Mouse (Mus musculus) liver, adult (tissue): ENCODE measurements at regions not wholly inside any gene's neighbourhood (a gene's known extent, or its start where the extent isn't known, plus 50 kb on each side); places are given as distances from the start of the nearest gene placed in this dataset.

ENCODE experiments used
- GATA4 ChIP-seq: IDR thresholded peaks from 2 replicates; pipeline ENCODE4 v1.6.1; 2014; ENCODE audit warnings: mild to moderate bottlenecking, low read length; ENCODE audit not compliant: insufficient replicate concordance

DNA sequence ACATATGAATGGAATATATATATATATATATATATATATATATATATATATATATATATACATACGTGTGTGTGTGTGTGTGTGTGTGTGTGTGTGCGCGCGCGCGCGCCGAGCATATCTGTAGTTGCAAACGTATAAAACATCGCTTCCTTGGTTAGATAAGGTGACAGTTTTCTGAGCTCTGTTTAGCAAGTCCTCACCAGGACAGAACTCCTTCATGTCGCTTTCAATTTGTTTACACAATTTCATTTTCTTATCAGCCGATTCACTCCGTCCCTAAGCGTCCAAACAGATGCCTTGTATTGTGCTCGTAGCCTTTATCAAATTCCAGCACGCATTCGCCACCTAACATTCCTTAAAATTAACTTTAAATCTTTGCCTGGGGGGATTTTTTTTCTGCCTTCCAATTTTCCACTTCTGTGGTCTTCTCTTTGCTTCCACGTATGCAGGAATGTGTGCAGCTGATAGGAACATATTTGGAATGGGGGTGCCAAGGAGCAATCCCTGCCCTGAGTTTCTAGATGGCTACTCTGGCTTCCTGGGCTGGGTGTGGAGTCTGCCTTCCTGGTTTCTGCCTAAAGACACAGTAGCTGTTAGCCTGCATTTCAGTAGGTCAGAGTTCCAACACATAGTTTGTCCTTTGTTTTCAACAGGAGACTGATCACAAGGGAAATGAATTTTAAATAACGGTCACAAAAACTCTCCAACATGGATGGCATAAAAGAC, 575.7 kb downstream of the Robo2 start:
- no peak for TF ChIP-seq GATA4

DNA sequence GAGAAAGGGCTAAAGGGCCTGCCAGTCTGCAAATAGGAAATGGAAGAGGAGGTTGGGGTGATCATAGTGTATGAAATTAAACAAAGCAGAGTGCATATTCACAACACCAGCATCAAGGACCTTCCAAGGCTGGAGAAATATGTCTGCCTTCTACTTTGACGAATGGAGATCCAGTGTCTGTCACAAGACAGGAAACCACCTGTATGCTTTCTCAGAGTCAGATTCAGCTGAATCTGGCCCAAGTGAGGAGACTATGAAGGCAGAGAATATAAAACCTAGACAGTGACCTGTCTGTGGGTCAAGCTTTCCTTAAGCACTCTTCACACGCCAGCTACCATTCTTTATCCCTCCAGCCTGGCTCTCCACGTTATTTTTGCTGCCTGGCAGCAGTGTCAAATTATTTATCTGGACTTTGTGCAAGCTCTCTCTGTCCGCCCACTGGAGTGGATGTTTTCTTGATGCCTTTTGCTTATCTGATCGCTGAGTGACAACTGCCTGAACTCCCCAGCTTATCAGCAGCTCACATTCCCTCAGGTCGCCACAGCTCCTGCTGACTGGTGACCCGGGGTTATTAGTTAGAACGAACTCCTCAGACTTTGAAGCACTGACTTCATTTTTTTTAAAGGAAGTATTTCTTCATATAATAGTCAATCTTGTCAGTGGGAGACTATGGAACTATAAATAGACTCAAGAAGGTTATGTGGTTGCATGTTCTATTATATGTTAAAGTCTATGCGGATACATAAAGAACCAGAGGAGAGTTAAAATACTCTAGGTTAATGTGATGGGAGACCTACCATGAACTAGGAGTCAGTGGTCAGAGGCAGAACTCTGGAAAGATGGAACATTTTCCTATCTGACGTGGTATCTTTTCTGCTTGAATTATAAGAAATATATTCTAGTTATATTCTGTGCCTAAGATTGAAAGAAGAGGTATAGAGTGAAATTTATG, 590.0 kb downstream of the Robo2 start:
- no peak for TF ChIP-seq GATA4

- TF ChIP-seq GATA4 = no peak
These were observed 607.1 kb downstream of the Robo2 start for GRCm38 (mm10) chr16:73804572-73804971.

DNA sequence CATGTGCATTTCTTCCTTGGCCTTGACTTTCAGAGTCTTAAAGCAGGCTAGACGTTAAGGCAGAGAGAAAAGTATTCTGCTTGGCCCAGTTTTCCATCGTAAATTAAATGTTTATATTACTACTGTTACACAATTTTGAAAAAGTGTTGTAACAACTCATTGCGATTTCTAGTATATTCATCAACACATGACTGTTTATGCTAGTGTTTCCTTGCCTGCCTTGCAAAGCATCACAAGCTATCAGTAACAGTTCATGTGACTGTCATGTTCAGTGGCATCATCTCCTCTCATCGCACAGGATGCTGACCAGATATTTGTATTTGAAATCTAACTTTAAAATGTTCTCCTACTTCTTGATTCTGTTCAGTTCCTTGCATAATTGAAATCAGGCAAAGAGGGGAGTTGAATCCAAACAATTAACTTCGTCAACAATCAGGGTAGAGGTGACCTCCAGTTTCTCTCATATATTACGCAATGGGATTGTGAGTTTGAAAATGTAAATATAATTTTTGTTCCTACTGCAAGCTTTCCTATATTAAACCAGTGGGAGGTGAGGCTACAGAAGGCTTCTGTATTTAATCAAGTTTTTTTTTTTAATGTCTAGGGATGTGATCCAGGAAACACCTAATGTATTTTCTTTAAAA, 615.0 kb downstream of the Robo2 start:
- no peak for TF ChIP-seq GATA4

DNA sequence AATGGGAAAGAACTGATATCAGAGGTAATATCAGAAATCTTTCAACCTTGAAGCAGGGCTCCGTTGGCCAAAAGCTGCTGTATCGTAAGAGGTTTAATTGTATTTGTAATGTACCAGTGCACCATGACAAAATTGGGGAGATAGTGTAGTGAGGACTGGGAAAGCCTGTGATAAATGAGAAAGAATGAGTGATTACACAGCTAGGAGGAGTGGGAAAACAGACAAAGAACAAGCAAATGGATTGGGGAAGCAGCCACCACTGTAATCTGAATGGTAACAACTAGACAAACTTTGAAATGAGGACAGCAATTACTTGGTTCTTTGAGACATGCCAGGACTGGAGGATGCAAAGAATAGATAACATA, 626.6 kb downstream of the Robo2 start:
- TF ChIP-seq GATA4 = no peak

GRCm38 (mm10) chr16:73784296-73785073, 627.1 kb downstream of the Robo2 start:
- TF ChIP-seq GATA4 = no peak

GRCm38 (mm10) chr16:73772454-73772853, 639.2 kb downstream of the Robo2 start:
- TF ChIP-seq GATA4 = no peak

DNA sequence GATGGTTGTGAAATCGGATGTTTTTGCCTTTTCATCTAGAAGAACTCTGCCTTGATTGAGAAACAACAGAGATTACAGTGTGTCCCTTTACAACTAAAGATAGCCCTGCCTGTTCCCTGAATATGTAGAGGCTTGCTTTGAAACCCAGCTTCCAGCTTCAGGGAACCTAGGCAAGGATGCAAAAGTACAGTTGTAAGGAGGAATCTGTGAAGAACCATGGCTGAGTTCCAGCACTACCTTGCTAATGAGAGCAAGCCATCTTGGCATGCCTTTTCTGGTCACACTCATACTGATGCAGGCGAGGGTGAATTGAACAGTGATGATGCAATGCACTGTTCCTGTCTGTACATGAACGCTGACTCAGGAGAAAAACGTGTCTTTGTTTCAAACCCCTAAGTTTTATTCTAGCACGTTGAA, 641.2 kb downstream of the Robo2 start:
- TF ChIP-seq GATA4 = no peak

DNA sequence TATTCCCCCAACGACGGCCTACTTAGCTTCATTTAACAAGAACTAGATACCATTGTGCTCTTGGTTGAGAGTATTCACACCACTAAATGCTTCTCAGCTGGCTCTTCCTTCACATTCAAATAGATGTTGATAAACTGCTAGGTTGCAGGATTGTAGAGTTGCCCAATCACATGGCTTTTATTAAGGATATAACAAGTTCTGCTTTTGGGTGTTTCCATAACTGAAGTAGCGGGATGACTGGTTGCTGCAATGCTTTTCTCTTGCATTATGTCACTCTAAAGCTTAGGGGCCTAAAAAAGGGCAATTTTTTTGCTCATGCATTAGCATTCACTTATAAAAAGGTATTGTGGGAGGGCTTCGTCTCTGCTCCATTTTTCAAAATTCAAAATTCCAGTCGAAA, 641.9 kb downstream of the Robo2 start:
- no peak for TF ChIP-seq GATA4

GRCm38 (mm10) chr16:73768706-73769105, 642.9 kb downstream of the Robo2 start:
- no peak for TF ChIP-seq GATA4

DNA sequence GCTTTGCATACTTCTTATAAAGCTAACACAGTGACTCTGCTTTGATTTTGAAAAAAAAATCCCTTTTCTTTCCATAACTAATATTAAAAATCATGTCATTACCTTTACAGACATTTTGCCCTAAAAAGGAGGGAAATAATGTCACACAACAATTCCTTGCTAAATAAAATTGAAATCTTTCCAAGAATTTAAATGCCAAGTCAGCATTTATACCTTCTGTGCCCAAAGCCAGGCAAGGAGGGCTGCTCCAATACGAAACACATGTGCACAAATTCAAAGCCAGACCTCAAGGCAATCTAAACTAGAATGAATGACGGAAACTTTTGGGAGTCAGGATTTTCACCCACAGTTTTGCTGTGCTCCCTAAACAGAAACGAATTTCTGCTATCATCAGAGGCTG, 646.4 kb downstream of the Robo2 start:
- TF ChIP-seq GATA4 = no peak

DNA sequence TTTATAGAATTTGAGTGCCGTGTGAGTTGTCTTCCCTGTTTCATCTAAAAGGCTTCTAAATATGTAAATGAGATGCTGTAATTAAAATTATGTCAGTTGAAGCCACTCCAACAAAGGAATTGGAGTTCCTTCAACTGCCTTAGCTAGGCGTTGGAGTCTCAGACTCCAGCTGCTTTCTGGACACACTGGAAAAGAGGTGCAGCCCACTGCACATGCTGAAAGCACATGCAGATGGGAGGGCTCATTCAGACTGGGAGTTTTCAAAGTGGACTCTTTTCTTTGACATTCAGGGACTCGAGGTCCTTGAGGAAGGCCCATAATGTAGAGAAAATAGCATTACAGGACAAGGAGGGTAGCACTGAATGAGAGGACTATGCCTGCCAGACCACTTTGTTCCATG, 650.7 kb downstream of the Robo2 start:
- no peak for TF ChIP-seq GATA4

DNA sequence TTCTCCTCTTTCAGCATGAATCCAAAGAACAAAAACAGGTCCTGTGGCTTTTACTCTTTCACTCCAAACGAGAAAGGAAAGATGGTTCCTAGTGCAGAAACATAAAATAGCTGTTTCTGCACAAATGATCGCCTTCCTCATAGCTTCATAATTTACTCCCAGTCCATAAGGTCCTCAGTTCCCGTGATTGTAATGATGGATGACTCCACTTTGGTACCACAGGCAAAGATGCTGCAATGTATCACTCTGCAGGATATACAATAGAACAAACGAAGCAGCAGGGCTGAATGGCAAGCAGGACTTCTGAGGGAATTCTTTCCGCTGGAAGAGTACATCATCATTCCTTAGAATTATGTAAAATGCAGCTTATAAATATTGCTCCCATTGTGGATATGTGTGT, 652.8 kb downstream of the Robo2 start:
- TF ChIP-seq GATA4 = no peak

DNA sequence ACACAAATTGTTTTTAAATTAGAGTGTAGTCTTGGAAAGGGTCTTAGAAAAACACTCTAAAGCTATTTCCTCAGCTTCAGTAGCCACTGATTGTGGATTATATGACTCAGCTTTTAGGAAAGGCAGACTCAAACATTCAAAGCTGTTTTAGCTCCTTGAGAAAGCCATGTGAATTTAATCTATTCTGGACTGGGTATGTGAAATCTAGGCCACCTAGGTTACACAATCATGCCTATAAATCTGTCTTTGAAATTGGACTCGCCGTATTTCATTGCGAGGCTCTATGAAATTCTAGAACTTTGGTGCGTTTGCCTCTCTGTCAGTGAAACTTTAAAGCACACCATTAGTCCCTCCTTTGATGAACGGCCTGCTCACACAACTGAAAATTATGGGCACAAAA, 657.3 kb downstream of the Robo2 start:
- TF ChIP-seq GATA4 = no peak

- no peak for TF ChIP-seq GATA4
These were observed 683.3 kb downstream of the Robo2 start for GRCm38 (mm10) chr16:73728297-73728696.

DNA sequence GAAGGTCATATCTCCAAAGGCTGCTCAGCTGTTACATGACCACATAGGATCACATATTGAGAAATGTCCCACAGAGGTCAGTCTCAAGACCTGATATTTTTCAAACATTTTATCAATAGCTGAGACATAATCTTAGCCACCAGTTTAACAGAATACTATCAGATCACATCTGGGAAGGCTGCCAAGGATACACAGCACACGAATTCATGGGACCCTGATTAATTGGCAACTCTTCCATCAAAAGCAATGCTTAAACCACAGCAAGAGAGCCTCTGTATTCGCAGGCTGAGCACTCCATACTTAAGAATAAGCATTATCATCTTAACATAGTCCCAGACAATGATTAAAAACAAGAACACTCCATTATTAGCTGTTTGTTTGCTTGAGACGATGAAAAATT, 691.9 kb downstream of the Robo2 start:
- no peak for TF ChIP-seq GATA4

GRCm38 (mm10) chr16:73716301-73716700, 695.3 kb downstream of the Robo2 start:
- no peak for TF ChIP-seq GATA4
